Mouse (Mus musculus): ENCODE results near the gene Olfr1337.

DNA sequence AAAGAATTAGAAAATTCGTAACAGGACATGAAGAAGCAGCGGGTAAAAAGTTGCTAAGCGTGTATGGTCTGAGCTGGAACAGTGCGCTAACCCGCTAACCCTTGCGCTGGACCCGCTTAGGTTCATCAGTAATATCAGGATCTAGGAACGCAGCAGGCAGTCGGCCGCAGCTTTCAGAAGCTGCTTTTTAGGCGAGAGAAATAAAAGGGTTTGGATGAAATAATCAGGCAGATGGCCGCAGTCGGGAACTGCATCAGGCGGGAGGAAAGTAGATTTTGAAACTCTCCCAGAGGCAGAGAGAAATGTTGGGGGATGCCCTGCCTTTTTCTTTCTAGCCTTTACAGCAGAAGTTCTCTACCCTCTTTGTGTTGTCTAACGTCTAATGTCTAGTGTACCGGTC lies 40.5 kb downstream of the Olfr1337 start:
- TF ChIP-seq CTCF (conservative IDR thresholded peaks at IDR 0.05; ENCODE audit: insufficient read depth, insufficient read length, low read depth, low read length) (no peak), POLR2A (IDR thresholded peaks at IDR 0.05; ENCODE audit: low read depth, low read length) (no peak)

Measured in kidney, adult 2 months (tissue).